Mouse (Mus musculus): ENCODE data around the gene Fhdc1. TPM values are rescaled to one million over a fixed set of nuclear protein-coding genes. Genes with fewer than 3 reads are reported as not detected.

The Fhdc1 gene
- polyA plus RNA-seq, 1 experiment from 2014 or later, result 4.1 TPM

- WGBS, result 89% methylated on average over 8 of the region's 8 CpGs
These were observed 85.3 kb downstream of the Fhdc1 start for GRCm38 (mm10) chr3:84394841-84395447.

More at GRCm38 (mm10) chr3:84394841-84395447, 85.3 kb downstream of the Fhdc1 start:
- no peak overlapping the region for H3K4me3 ChIP-seq (replicated peaks; ENCODE audit: low read depth, low read length)
- no peaks in the 10 kb centered on the region for H3K36me3 ChIP-seq (ENCODE audit: control insufficient read depth, insufficient read depth, low read length)
- DNase-seq, result no peak
- no peak overlapping the region for H3K27ac ChIP-seq (replicated peaks; ENCODE audit: low read depth, low read length)
- no peak for ATAC-seq (ENCODE audit: low FRiP score, low TSS enrichment)
- H3K27me3 ChIP-seq (ENCODE audit: control insufficient read depth, insufficient read depth, low read length), result no peaks in the 10 kb centered on the region
- H3K9me3 ChIP-seq (ENCODE audit: control insufficient read depth, low read length), result 0 out of 2 replicates have a peak, but pooled peaks cover 5% of the 10 kb centered on the region
- no peak overlapping the region for H3K4me2 ChIP-seq (ENCODE audit: low read length)
- no peaks in the 10 kb centered on the region for H3K4me1 ChIP-seq (ENCODE audit: control insufficient read depth, insufficient read depth, low read length)
- H3K9ac ChIP-seq (replicated peaks; ENCODE audit: low read length), result no peak overlapping the region

Other genes starting within 250 kb of the Fhdc1 start
- 144 and 154 TPM in 2 replicates for gene Trim2, start 173.6 kb downstream of the Fhdc1 start, polyA plus RNA-seq (2014; fragmentation: Nextera tagmentation; extraction: Ambion mirVana)
- gene Arfip1, start 102.2 kb upstream of the Fhdc1 start, polyA plus RNA-seq (2014; fragmentation: Nextera tagmentation; extraction: Ambion mirVana), result 18.0 and 27.3 TPM in 2 replicates
- not detected in 2 replicates for gene Tigd4, start 113.1 kb upstream of the Fhdc1 start, polyA plus RNA-seq (2014; fragmentation: Nextera tagmentation; extraction: Ambion mirVana)
- 1.0 and 1.1 TPM in 2 replicates for gene Tmem154, start 185.8 kb upstream of the Fhdc1 start, polyA plus RNA-seq (2014; fragmentation: Nextera tagmentation; extraction: Ambion mirVana)